Mouse (Mus musculus) lung, postnatal 0 days (tissue): Measurements from ENCODE around the gene Pros1. TPM values are rescaled to one million over a fixed set of nuclear protein-coding genes. Genes with fewer than 3 reads are reported as not detected.

Source experiments
- ATAC-seq: fragments of 200-750 bp; cut with Nextera tagmentation; 2 replicates; pipeline ENCODE4 v1.8.0; 2017; ENCODE audit warnings: moderate library complexity
- DNase-seq: peaks from one replicate; pipeline ENCODE4 v3.0.0-alpha.2; 2016; ENCODE audit warnings: low spot score
- H3K27ac ChIP-seq: fragments of 300-500 bp; sonication (generic); 2 replicates; pipeline ENCODE4 v1.5.1; 2014; ENCODE audit warnings: antibody characterized with exemption, mild to moderate bottlenecking, low read length, mixed read lengths
- H3K27me3 ChIP-seq: fragments of 300-500 bp; sonication (generic); replicated peaks from 2 replicates; pipeline ENCODE4 v1.6.1; 2014; ENCODE audit warnings: low read length, mixed read lengths; ENCODE audit not compliant: insufficient read depth
- H3K36me3 ChIP-seq: fragments of 300-500 bp; sonication (generic); 2 replicates; pipeline ENCODE4 v1.6.1; 2014; ENCODE audit warnings: low read length, mixed read lengths; ENCODE audit not compliant: insufficient read depth
- H3K4me1 ChIP-seq: fragments of 300-500 bp; sonication (generic); 2 replicates; pipeline ENCODE4 v1.6.1; 2014; ENCODE audit warnings: antibody characterized with exemption, low read depth, low read length, mixed read lengths; ENCODE audit not compliant: insufficient read depth
- H3K4me2 ChIP-seq: fragments of 300-500 bp; sonication (generic); replicated peaks from 2 replicates; pipeline ENCODE4 v1.6.1; 2014; ENCODE audit warnings: low read depth, mild to moderate bottlenecking, low read length, moderate library complexity, mixed read lengths
- H3K4me3 ChIP-seq: fragments of 300-500 bp; sonication (generic); 2 replicates; pipeline ENCODE4 v1.5.1; 2014; ENCODE audit warnings: low read depth, low read length
- H3K9ac ChIP-seq: fragments of 300-500 bp; sonication (generic); replicated peaks from 2 replicates; pipeline ENCODE4 v1.6.1; 2014; ENCODE audit warnings: low read depth, mild to moderate bottlenecking
- H3K9me3 ChIP-seq: fragments of 300-500 bp; sonication (generic); 2 replicates; pipeline ENCODE4 v1.6.1; 2016; ENCODE audit warnings: low read length, mixed read lengths
- CTCF ChIP-seq: IDR thresholded peaks from 2 replicates; pipeline ENCODE4 v1.5.1; 2016; ENCODE audit warnings: antibody characterized with exemption, mild to moderate bottlenecking
- EP300 ChIP-seq: IDR thresholded peaks from 2 replicates; pipeline ENCODE4 v1.6.1; 2016; ENCODE audit warnings: antibody characterized with exemption, mild to moderate bottlenecking, control low read depth
- WGBS: fragments of 180-500 bp; shearing (Covaris S2); extraction: QIAGEN DNeasy Blood & Tissue Kit; methylation state at CpG from one replicate; pipeline ENCODE4 v1.1.7; 2014; 5-methylcytosine and 5-hydroxymethylcytosine counted together
- polyA plus RNA-seq: library from polyadenylated mRNA; unstranded; fragments of >200 nt; fragmentation: Nextera tagmentation; extraction: Ambion mirVana; gene quantifications from 2 replicates; pipeline ENCODE4 v1.2.1, GENCODE M21; 2015

Pros1 gene
- polyA plus RNA-seq, 1 experiment from 2014 or later = 74.3 TPM

GRCm38 (mm10) chr16:62846498-62847312, 7.4 kb upstream of the Pros1 start, which contains the start of gene Arl13b:
Gene Arl13b, minus strand, starts transcription at chr16:62847040.
- no peaks in the 10 kb centered on the region for H3K9me3 ChIP-seq
- no peak for TF ChIP-seq CTCF
- no peaks in the 10 kb centered on the region for H3K27me3 ChIP-seq
- ATAC-seq = peak; percentile 100
- peak within 1 kb of the TSS; percentile 75 for H3K9ac ChIP-seq
- WGBS = 1% methylated on average over 50 of the region's 52 CpGs
- H3K4me3 ChIP-seq = peak within 1 kb of the TSS; percentile 80
- peak within 1 kb of the TSS; percentile 73 for H3K27ac ChIP-seq
- no peaks in the 10 kb centered on the region for H3K36me3 ChIP-seq
- peak within 1 kb of the TSS; percentile 83 for H3K4me2 ChIP-seq
- DNase-seq = peak; percentile 100
- H3K4me1 ChIP-seq = 0 out of 2 replicates have a peak, but pooled peaks cover 2% of the 10 kb centered on the region

GRCm38 (mm10) chr16:62852464-62853252, 1.4 kb upstream of the Pros1 start:
- H3K4me2 ChIP-seq = no peak overlapping the region
- no peak overlapping the region for H3K9ac ChIP-seq
- no peak for DNase-seq
- H3K27ac ChIP-seq = no peak overlapping the region
- ATAC-seq = no peak
- peaks cover 7% of the 10 kb centered on the region; the same call in 1 of the 2 replicates for H3K4me1 ChIP-seq
- no peaks in the 10 kb centered on the region for H3K9me3 ChIP-seq
- H3K27me3 ChIP-seq = no peaks in the 10 kb centered on the region
- no peak overlapping the region for H3K4me3 ChIP-seq
- no peaks in the 10 kb centered on the region for H3K36me3 ChIP-seq
- TF ChIP-seq CTCF (no peak), EP300 (no peak)
- 87% methylated on average over 3 of the region's 3 CpGs for WGBS

GRCm38 (mm10) chr16:62853611-62854126, 438 bp upstream of the Pros1 start:
- ATAC-seq (peak; percentile 47), DNase-seq (peak; percentile 41)
- peaks cover 7% of the 10 kb centered on the region; the same call in 1 of the 2 replicates for H3K4me1 ChIP-seq
- TF ChIP-seq EP300 = no peak
- TF ChIP-seq CTCF = no peak
- H3K9ac ChIP-seq = peak overlapping the region; percentile 72
- H3K27ac ChIP-seq = peak overlapping the region; percentile 92
- no peaks in the 10 kb centered on the region for H3K36me3 ChIP-seq
- WGBS = 8% methylated on average over 2 of the region's 3 CpGs
- H3K27me3 ChIP-seq = no peaks in the 10 kb centered on the region
- H3K4me3 ChIP-seq = peak overlapping the region; percentile 65
- H3K4me2 ChIP-seq = peak overlapping the region; percentile 82
- H3K9me3 ChIP-seq = no peaks in the 10 kb centered on the region

GRCm38 (mm10) chr16:62855385-62855784, 1.3 kb downstream of the Pros1 start:
- Histone ChIP-seq H3K9me3 (no peaks in the 10 kb centered on the region), H3K27ac (no peak overlapping the region), H3K27me3 (no peaks in the 10 kb centered on the region), H3K36me3 (no peaks in the 10 kb centered on the region), H3K4me3 (no peak overlapping the region; the same call in 1 of the 2 replicates), H3K4me1 (peaks cover 7% of the 10 kb centered on the region; the same call in 1 of the 2 replicates), H3K4me2 (peak overlapping the region; percentile 33; the same call in 1 of the 2 replicates), H3K9ac (no peak overlapping the region)
- TF ChIP-seq CTCF = no peak
- TF ChIP-seq EP300 = no peak
- ATAC-seq (no peak), DNase-seq (no peak)
- 33% methylated on average over 6 of the region's 6 CpGs for WGBS

GRCm38 (mm10) chr16:62856273-62856672, 2.2 kb downstream of the Pros1 start:
- Histone ChIP-seq H3K27ac (no peak overlapping the region), H3K36me3 (no peaks in the 10 kb centered on the region), H3K27me3 (no peaks in the 10 kb centered on the region), H3K4me1 (peaks cover 7% of the 10 kb centered on the region; the same call in 1 of the 2 replicates), H3K4me3 (no peak overlapping the region), H3K9me3 (no peaks in the 10 kb centered on the region), H3K9ac (no peak overlapping the region), H3K4me2 (no peak overlapping the region)
- ATAC-seq (no peak), DNase-seq (no peak)
- WGBS = 87% methylated on average over 2 of the region's 2 CpGs
- TF ChIP-seq CTCF = no peak
- no peak for TF ChIP-seq EP300

- Histone ChIP-seq H3K36me3 (no peaks in the 10 kb centered on the region), H3K27ac (no peak overlapping the region)
- no peak for ATAC-seq
These were observed 3.4 kb downstream of the Pros1 start for GRCm38 (mm10) chr16:62857498-62857897.

More at GRCm38 (mm10) chr16:62857498-62857897, 3.4 kb downstream of the Pros1 start:
- DNase-seq = no peak
- no peaks in the 10 kb centered on the region for H3K9me3 ChIP-seq
- H3K27me3 ChIP-seq = no peaks in the 10 kb centered on the region
- H3K4me3 ChIP-seq = no peak overlapping the region
- no peak overlapping the region for H3K9ac ChIP-seq
- 85% methylated on average over 2 of the region's 2 CpGs for WGBS
- no peak overlapping the region for H3K4me2 ChIP-seq
- TF ChIP-seq EP300 = no peak
- peaks cover 7% of the 10 kb centered on the region; the same call in 1 of the 2 replicates for H3K4me1 ChIP-seq
